Mouse (Mus musculus) midbrain, postnatal 0 days (tissue): ENCODE measurements around the gene Sh3bp1. TPM values are rescaled to one million over a fixed set of nuclear protein-coding genes. Genes with fewer than 3 reads are reported as not detected.

ENCODE experiments used
- ATAC-seq: fragments of 200-750 bp; cut with Nextera tagmentation; 2 replicates; pipeline ENCODE4 v1.8.0; 2017; ENCODE audit warnings: moderate number of reproducible peaks, mild to moderate bottlenecking, moderate TSS enrichment, moderate library complexity; ENCODE audit not compliant: low FRiP score
- DNase-seq: peaks from one replicate; pipeline ENCODE4 v3.0.0-alpha.2; 2015; ENCODE audit warnings: low spot score
- H3K27ac ChIP-seq: fragments of 300-500 bp; sonication (generic); 2 replicates; pipeline ENCODE4 v1.5.1; 2014; ENCODE audit warnings: low read depth, mild to moderate bottlenecking, low read length, mixed read lengths
- H3K27me3 ChIP-seq: fragments of 300-500 bp; sonication (generic); 2 replicates; pipeline ENCODE4 v1.6.1; 2014; ENCODE audit warnings: low read length, control low read depth, mixed read lengths; ENCODE audit not compliant: insufficient read depth
- H3K36me3 ChIP-seq: fragments of 300-500 bp; sonication (generic); 2 replicates; pipeline ENCODE4 v1.6.1; 2014; ENCODE audit warnings: low read length, control low read depth, mixed read lengths; ENCODE audit not compliant: insufficient read depth
- H3K4me1 ChIP-seq: fragments of 300-500 bp; sonication (generic); 2 replicates; pipeline ENCODE4 v1.6.1; 2014; ENCODE audit warnings: mild to moderate bottlenecking, control low read depth, antibody characterized with exemption, low read length, mixed read lengths; ENCODE audit not compliant: insufficient read depth
- H3K4me2 ChIP-seq: fragments of 300-500 bp; sonication (generic); 2 replicates; pipeline ENCODE4 v1.6.1; 2014; ENCODE audit warnings: low read depth, mild to moderate bottlenecking, low read length, mixed read lengths; ENCODE audit not compliant: poor library complexity, severe bottlenecking
- H3K4me3 ChIP-seq: fragments of 300-500 bp; sonication (generic); 2 replicates; pipeline ENCODE4 v1.5.1; 2014; ENCODE audit warnings: low read depth, mild to moderate bottlenecking, low read length, moderate library complexity
- H3K9ac ChIP-seq: fragments of 300-500 bp; sonication (generic); replicated peaks from 2 replicates; pipeline ENCODE4 v1.6.1; 2014; ENCODE audit warnings: mild to moderate bottlenecking, low read length, moderate library complexity, mixed read lengths; ENCODE audit not compliant: poor library complexity, severe bottlenecking
- H3K9me3 ChIP-seq: fragments of 300-500 bp; sonication (generic); 2 replicates; pipeline ENCODE4 v1.6.1; 2016; ENCODE audit warnings: low read length, control low read depth
- CTCF ChIP-seq: IDR thresholded peaks from 2 replicates; pipeline ENCODE4 v1.5.1; 2016; ENCODE audit warnings: antibody characterized with exemption, mild to moderate bottlenecking
- WGBS: fragments of 180-500 bp; shearing (Covaris S2); extraction: QIAGEN DNeasy Blood & Tissue Kit; methylation state at CpG from one replicate; pipeline ENCODE4 v1.1.7; 2014; 5-methylcytosine and 5-hydroxymethylcytosine counted together
- polyA plus RNA-seq: library from polyadenylated mRNA; unstranded; fragments of >200 nt; fragmentation: Nextera tagmentation; extraction: Ambion mirVana; gene quantifications from 2 replicates; pipeline ENCODE4 v1.2.1, GENCODE M21; 2015
- total RNA-seq: library from RNA; depleted of rRNA; stranded (reverse); fragments of >200 nt; gene quantifications from 2 replicates; pipeline ENCODE4 v1.2.3, GENCODE M21; 2014

The Sh3bp1 gene
- total and polyA plus RNA-seq, 2 experiments from 2014 or later: 4.2 to 4.7 TPM

GRCm38 (mm10) chr15:78927788-78928457, 28.4 kb downstream of the Sh3bp1 start:
- Histone ChIP-seq H3K4me1 (0 out of 2 replicates have a peak, but pooled peaks cover 4% of the 10 kb centered on the region), H3K27me3 (peaks cover 9% of the 10 kb centered on the region), H3K4me2 (peak overlapping the region; percentile 53), H3K36me3 (no peaks in the 10 kb centered on the region), H3K9me3 (no peaks in the 10 kb centered on the region), H3K9ac (no peak overlapping the region), H3K27ac (no peak overlapping the region; the same call in 1 of the 2 replicates), H3K4me3 (peak overlapping the region; percentile 27)
- DNase-seq (peak; percentile 24), ATAC-seq (no peak)
- under 1% methylated on average over 32 of the region's 35 CpGs for WGBS
- TF ChIP-seq CTCF: no peak

GRCm38 (mm10) chr15:78928539-78928938, 29.0 kb downstream of the Sh3bp1 start:
- ATAC-seq (no peak), DNase-seq (no peak)
- no peak for TF ChIP-seq CTCF
- 0 out of 2 replicates have a peak, but pooled peaks cover 4% of the 10 kb centered on the region for H3K4me1 ChIP-seq
- no peak overlapping the region for H3K4me3 ChIP-seq
- H3K27ac ChIP-seq: no peak overlapping the region
- no peak overlapping the region for H3K9ac ChIP-seq
- H3K27me3 ChIP-seq: peaks cover 9% of the 10 kb centered on the region
- no peaks in the 10 kb centered on the region for H3K9me3 ChIP-seq
- WGBS: 46% methylated on average over 8 of the region's 8 CpGs
- peak overlapping the region; percentile 53 for H3K4me2 ChIP-seq
- no peaks in the 10 kb centered on the region for H3K36me3 ChIP-seq

GRCm38 (mm10) chr15:78930192-78930706, 30.7 kb downstream of the Sh3bp1 start:
- no peaks in the 10 kb centered on the region for H3K9me3 ChIP-seq
- DNase-seq (no peak), ATAC-seq (no peak)
- H3K9ac ChIP-seq: no peak overlapping the region
- no peak overlapping the region for H3K4me2 ChIP-seq
- no peak for TF ChIP-seq CTCF
- H3K27ac ChIP-seq: no peak overlapping the region
- 90% methylated on average over 6 of the region's 6 CpGs for WGBS
- peaks cover 9% of the 10 kb centered on the region for H3K27me3 ChIP-seq
- no peaks in the 10 kb centered on the region for H3K36me3 ChIP-seq
- 0 out of 2 replicates have a peak, but pooled peaks cover 4% of the 10 kb centered on the region for H3K4me1 ChIP-seq
- H3K4me3 ChIP-seq: no peak overlapping the region

GRCm38 (mm10) chr15:78930801-78931426, 31.3 kb downstream of the Sh3bp1 start:
- 97% methylated on average over 7 of the region's 7 CpGs for WGBS
- H3K27me3 ChIP-seq: peaks cover 9% of the 10 kb centered on the region
- H3K36me3 ChIP-seq: no peaks in the 10 kb centered on the region
- no peak overlapping the region for H3K4me2 ChIP-seq
- peaks cover 8% of the 10 kb centered on the region; the same call in 1 of the 2 replicates for H3K4me1 ChIP-seq
- H3K4me3 ChIP-seq: no peak overlapping the region
- no peak overlapping the region for H3K27ac ChIP-seq
- ATAC-seq (no peak), DNase-seq (no peak)
- no peak overlapping the region for H3K9ac ChIP-seq
- TF ChIP-seq CTCF: no peak
- H3K9me3 ChIP-seq: no peaks in the 10 kb centered on the region

- ATAC-seq: no peak
- H3K27me3 ChIP-seq: peaks cover 8% of the 10 kb centered on the region
- DNase-seq: no peak
- no peak overlapping the region for H3K27ac ChIP-seq
- WGBS: 26% methylated on average over 3 of the region's 3 CpGs
- H3K4me2 ChIP-seq: no peak overlapping the region
- peaks cover 8% of the 10 kb centered on the region; the same call in 1 of the 2 replicates for H3K4me1 ChIP-seq
- H3K9ac ChIP-seq: no peak overlapping the region
- H3K9me3 ChIP-seq: no peaks in the 10 kb centered on the region
- H3K36me3 ChIP-seq: no peaks in the 10 kb centered on the region
- no peak overlapping the region for H3K4me3 ChIP-seq
- TF ChIP-seq CTCF: peak; percentile 56
These were observed 32.0 kb downstream of the Sh3bp1 start for GRCm38 (mm10) chr15:78931577-78931976.

- peaks cover 17% of the 10 kb centered on the region for H3K36me3 ChIP-seq
- peak within 1 kb of the TSS; percentile 63 for H3K4me2 ChIP-seq
- DNase-seq (peak; percentile 94), ATAC-seq (peak; percentile 87)
- H3K9ac ChIP-seq: peak within 1 kb of the TSS; percentile 50
- peak within 1 kb of the TSS; percentile 73 for H3K27ac ChIP-seq
- no peaks in the 10 kb centered on the region for H3K9me3 ChIP-seq
- peak; percentile 25; the same call in 1 of the 2 replicates for TF ChIP-seq CTCF
- under 1% methylated on average over 33 of the region's 42 CpGs for WGBS
- H3K4me1 ChIP-seq: peaks cover 4% of the 10 kb centered on the region; the same call in 1 of the 2 replicates
- H3K4me3 ChIP-seq: peak within 1 kb of the TSS; percentile 54
- H3K27me3 ChIP-seq: no peaks in the 10 kb centered on the region
These were observed 35.3 kb downstream of the Sh3bp1 start, which contains the start of gene Nol12 for GRCm38 (mm10) chr15:78934784-78935320. TSS of gene Nol12 (plus strand) at chr15:78934933.
